Mouse (Mus musculus) erythroblast, embryonic 14.5 days (primary cell): ENCODE data around the gene Src. TPM values are rescaled to one million over a fixed set of nuclear protein-coding genes. Genes with fewer than 3 reads are reported as not detected.

Experiments used
- H3K27me3 ChIP-seq: 2 replicates; pipeline ENCODE4 v1.6.1; 2012; ENCODE audit warnings: inconsistent platforms; ENCODE audit not compliant: control insufficient read depth
- H3K36me3 ChIP-seq: 2 replicates; pipeline ENCODE4 v1.6.1; 2012; ENCODE audit warnings: mild to moderate bottlenecking, inconsistent platforms; ENCODE audit not compliant: control insufficient read depth
- H3K4me1 ChIP-seq: 2 replicates; pipeline ENCODE4 v1.6.1; 2012; ENCODE audit warnings: inconsistent platforms; ENCODE audit not compliant: control insufficient read depth
- H3K4me3 ChIP-seq: replicated peaks from 2 replicates; pipeline ENCODE3; 2012; ENCODE audit warnings: moderate library complexity, mild to moderate bottlenecking, inconsistent platforms
- H3K9me3 ChIP-seq: 2 replicates; pipeline ENCODE4 v1.6.1; 2012; ENCODE audit warnings: low read length, inconsistent platforms, mixed read lengths; ENCODE audit not compliant: control insufficient read depth
- GATA1 ChIP-seq: IDR thresholded peaks from 2 replicates; pipeline ENCODE4 v1.6.1; 2012; ENCODE audit warnings: low read length, inconsistent platforms, mixed read lengths
- TAL1 ChIP-seq: IDR thresholded peaks from 3 replicates; pipeline ENCODE4 v1.6.1; 2012; ENCODE audit warnings: low read length, inconsistent platforms, mixed read lengths
- polyA plus RNA-seq: library from polyadenylated mRNA; stranded (reverse); fragments of >175 nt; gene quantifications from 2 replicates; pipeline ENCODE4 v1.2.3, GENCODE M21; 2012

Gene Src
- polyA plus RNA-seq, 1 experiment, result 0.08 TPM

GRCm38 (mm10) chr2:157447297-157448158, 29.3 kb downstream of the Src start:
- Histone ChIP-seq H3K4me1 (no peaks in the 10 kb centered on the region), H3K9me3 (no peaks in the 10 kb centered on the region), H3K4me3 (no peak overlapping the region), H3K36me3 (no peaks in the 10 kb centered on the region), H3K27me3 (no peaks in the 10 kb centered on the region)
- no peak for TF ChIP-seq GATA1
- TF ChIP-seq TAL1, result no peak

- no peaks in the 10 kb centered on the region for H3K4me1 ChIP-seq
- no peaks in the 10 kb centered on the region for H3K9me3 ChIP-seq
- no peak overlapping the region for H3K4me3 ChIP-seq
- no peaks in the 10 kb centered on the region for H3K36me3 ChIP-seq
- H3K27me3 ChIP-seq, result no peaks in the 10 kb centered on the region
- no peak for TF ChIP-seq TAL1
- TF ChIP-seq GATA1, result no peak
Observed at GRCm38 (mm10) chr2:157448356-157448755, 30.1 kb downstream of the Src start.

- no peaks in the 10 kb centered on the region for H3K4me1 ChIP-seq
- no peaks in the 10 kb centered on the region for H3K36me3 ChIP-seq
- no peak overlapping the region for H3K4me3 ChIP-seq
- H3K27me3 ChIP-seq, result peaks cover 8% of the 10 kb centered on the region
- TF ChIP-seq GATA1 (no peak), TAL1 (no peak)
- no peaks in the 10 kb centered on the region for H3K9me3 ChIP-seq
Observed at GRCm38 (mm10) chr2:157450905-157451304, 32.7 kb downstream of the Src start.

DNA sequence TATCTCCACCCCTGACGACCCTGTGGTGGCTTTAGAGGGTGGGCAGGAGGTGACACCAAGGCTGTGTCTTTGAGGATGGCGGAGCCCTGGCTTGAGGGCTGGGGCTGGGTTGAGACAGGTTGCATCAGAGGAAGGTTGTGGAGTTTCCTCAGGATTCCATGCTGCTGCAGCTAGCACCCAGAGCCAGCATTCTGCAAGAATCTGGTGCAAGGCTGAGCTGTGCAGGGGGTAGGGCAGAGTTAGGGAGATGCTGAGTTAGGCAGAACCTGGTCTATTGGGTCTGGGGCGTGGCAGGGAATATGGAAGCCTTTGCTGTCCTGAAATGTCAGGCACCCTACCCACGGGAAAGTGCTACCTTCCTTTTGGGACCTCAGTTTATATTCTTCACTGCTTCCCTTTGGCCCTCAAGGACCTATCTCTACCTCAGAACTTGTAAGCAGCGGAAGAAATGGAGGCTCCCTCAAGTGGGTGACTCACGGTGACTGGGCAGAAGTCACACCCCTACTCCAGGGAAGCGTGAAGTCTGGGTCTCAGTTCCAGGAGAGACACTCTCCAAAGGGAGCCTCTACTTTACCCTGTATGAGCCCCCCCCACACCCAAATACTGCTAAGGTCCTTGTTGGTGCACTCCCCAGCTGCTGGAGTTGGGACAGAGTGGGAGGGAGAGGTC, 33.3 kb downstream of the Src start:
- no peak overlapping the region for H3K4me3 ChIP-seq
- H3K27me3 ChIP-seq, result peaks cover 11% of the 10 kb centered on the region
- TF ChIP-seq GATA1 (no peak), TAL1 (no peak)
- H3K4me1 ChIP-seq, result no peaks in the 10 kb centered on the region; the same call in 1 of the 2 replicates
- no peaks in the 10 kb centered on the region for H3K36me3 ChIP-seq
- no peaks in the 10 kb centered on the region for H3K9me3 ChIP-seq

- Histone ChIP-seq H3K36me3 (no peaks in the 10 kb centered on the region), H3K9me3 (no peaks in the 10 kb centered on the region), H3K4me3 (peak overlapping the region; percentile 48), H3K27me3 (peaks cover 31% of the 10 kb centered on the region), H3K4me1 (peaks cover 18% of the 10 kb centered on the region)
- TF ChIP-seq GATA1 (no peak), TAL1 (no peak)
Observed at GRCm38 (mm10) chr2:157457100-157457806, 39.0 kb downstream of the Src start.

- no peaks in the 10 kb centered on the region for H3K36me3 ChIP-seq
- H3K4me3 ChIP-seq, result no peak overlapping the region
- H3K9me3 ChIP-seq, result no peaks in the 10 kb centered on the region
- H3K4me1 ChIP-seq, result peaks cover 18% of the 10 kb centered on the region
- H3K27me3 ChIP-seq, result peaks cover 31% of the 10 kb centered on the region
- TF ChIP-seq TAL1, result no peak
- no peak for TF ChIP-seq GATA1
Observed at GRCm38 (mm10) chr2:157458472-157458871, 40.2 kb downstream of the Src start.

DNA sequence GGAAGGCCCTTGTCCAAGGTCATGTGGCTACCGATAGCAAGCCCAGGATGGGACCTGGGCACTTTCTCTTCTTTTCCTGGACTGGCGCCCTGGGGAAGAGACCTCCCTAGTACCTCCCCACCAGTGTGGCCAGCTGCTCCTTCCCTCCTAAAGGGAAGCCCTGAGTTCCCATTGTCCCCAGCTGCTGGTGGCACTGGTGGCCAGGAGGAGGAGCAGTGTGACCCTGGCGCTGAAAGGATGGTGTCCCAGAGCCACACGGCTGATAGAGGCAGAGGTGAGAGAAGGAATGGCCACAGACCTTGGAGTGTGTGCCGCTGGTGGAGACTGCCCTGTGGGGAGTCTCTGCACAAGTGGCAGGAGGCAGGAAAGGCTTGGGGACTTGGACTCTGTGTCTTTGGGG, 41.5 kb downstream of the Src start:
- Histone ChIP-seq H3K27me3 (peaks cover 31% of the 10 kb centered on the region), H3K4me1 (peaks cover 18% of the 10 kb centered on the region), H3K36me3 (no peaks in the 10 kb centered on the region; the same call in 1 of the 2 replicates), H3K9me3 (no peaks in the 10 kb centered on the region), H3K4me3 (no peak overlapping the region)
- TF ChIP-seq TAL1, result no peak
- TF ChIP-seq GATA1, result no peak

DNA sequence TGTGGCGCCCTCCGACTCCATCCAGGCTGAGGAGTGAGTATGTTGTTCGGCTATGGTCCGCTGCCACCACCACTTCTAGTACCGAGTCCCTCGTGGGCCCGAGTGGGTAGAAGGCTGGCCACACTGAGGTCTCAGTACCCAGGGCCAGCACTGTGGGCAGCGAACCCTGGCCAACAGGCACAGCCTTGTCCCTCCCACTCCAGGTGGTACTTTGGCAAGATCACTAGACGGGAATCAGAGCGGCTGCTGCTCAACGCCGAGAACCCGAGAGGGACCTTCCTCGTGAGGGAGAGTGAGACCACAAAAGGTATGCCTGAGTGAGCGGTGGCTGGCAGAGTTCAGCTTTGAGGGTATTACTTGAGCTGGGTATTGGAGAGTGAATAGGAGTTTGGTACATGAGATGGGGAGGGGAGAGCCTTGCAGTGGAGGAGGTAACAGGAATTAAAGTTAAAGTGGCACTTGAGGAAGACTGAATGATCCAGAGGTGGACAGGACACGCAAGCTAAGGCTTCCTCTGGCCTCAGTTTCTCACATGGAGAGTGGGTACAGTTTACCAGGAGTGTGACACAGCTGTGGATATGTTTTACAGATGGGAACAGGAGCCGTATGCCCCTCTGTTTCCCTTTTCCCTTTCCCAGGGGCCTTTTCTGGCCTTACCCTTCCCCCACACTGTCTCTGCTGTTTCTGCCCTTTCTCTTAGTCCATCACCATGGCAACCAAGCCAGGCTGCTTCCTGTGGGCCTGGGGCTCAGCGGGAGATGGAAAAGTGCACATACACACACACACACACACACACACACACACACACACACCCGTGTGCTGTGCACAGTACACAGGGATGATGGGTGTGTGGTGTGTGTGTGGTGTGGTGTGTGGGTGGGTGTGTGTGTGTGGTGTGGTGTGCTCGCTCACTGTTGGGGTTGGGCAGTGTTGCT, 44.8 kb downstream of the Src start:
- Histone ChIP-seq H3K4me3 (no peak overlapping the region), H3K4me1 (peaks cover 4% of the 10 kb centered on the region), H3K27me3 (peaks cover 4% of the 10 kb centered on the region), H3K36me3 (no peaks in the 10 kb centered on the region; the same call in 1 of the 2 replicates), H3K9me3 (no peaks in the 10 kb centered on the region)
- TF ChIP-seq GATA1 (no peak), TAL1 (no peak)
